Mouse (Mus musculus) spleen, postnatal 14 days (tissue): ENCODE data around the gene Hmgcs1.
A peak's percentile ranks its signal among the peaks of the same experiment; 100 is the strongest.

Source experiments
- DNase-seq, 2 experiments: peaks; one replicate each; pipeline ENCODE4 v3.0.0; 2021 to 2022; ENCODE audit warnings: low spot score in 2 of 2

Gene Hmgcs1

DNA sequence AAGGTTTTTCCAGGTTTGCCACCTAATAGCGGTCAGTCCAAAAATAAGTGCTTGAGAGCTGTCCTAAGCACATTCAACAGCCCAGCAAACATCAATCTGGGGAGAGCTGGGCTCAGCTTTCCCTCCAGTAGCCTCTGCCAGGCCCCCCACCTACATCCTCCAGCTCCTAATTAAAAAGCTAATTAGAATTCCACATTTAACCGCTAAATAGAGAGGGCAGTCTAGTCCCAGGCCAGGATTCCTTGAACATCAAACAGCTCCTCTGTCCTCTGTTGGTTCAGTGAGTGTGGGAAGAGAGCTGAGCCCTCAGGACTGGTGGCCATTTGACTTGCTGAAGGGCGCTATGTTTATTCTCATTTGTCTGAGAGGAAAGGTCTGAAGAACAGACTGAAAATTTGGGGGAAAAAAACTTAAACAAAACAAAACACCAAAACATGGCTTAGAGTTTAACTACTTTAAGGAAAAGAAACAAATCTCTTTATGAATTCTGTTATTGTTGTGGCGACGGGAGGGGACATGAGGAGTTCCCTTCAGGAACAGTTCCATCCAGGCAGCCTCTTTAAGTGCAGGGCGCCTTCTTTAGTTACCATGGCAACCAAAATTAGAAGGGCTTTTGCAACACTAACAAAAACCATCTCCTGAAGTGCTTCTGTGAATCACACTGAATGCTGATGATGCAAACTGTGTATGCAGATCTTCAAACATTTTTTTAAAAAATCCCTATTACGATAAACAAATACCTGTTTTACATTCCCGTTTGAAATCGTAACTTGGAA is 63.9 kb downstream of the Hmgcs1 start:
- no peak for DNase-seq

DNA sequence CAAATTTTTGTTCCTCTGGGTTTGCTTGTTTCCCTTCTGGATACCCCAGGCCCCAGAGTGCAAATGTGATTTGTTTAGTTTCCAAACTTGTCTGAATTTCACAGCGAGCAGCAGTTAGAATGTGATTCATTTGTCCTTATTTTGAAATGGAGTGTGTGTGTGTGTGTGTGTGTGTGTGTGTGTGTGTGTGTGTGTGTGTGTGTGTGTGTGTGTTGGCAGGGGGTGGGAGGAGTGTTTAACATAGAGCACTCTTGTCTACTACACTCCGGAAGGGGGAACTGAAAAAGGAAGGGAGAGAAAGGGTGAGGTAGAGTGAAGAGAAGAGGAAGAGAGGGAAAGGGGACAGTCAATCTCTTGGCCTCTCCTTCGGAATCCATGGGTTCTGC is 64.4 kb downstream of the Hmgcs1 start:
- DNase-seq, result no peak

DNA sequence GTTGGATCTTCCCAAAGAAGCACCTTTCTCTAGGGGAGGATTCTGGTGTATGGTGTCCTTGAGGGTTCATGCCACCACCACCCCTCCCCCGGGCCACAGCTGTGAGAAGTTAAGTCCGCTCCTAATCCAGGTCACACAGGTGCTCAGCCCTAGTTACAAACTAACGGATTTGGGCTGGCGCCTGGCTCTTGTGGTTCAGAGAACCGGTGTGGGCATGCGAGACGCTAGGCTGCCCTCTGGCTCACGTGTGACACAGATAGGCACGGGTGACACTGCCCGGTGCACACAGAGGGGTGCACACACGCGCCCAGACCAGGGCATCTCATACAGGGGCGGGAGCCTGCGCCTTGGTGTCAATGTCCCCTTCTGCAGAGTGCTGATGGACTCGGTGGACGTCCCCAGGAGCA is 65.0 kb downstream of the Hmgcs1 start:
- no peak for DNase-seq

DNA sequence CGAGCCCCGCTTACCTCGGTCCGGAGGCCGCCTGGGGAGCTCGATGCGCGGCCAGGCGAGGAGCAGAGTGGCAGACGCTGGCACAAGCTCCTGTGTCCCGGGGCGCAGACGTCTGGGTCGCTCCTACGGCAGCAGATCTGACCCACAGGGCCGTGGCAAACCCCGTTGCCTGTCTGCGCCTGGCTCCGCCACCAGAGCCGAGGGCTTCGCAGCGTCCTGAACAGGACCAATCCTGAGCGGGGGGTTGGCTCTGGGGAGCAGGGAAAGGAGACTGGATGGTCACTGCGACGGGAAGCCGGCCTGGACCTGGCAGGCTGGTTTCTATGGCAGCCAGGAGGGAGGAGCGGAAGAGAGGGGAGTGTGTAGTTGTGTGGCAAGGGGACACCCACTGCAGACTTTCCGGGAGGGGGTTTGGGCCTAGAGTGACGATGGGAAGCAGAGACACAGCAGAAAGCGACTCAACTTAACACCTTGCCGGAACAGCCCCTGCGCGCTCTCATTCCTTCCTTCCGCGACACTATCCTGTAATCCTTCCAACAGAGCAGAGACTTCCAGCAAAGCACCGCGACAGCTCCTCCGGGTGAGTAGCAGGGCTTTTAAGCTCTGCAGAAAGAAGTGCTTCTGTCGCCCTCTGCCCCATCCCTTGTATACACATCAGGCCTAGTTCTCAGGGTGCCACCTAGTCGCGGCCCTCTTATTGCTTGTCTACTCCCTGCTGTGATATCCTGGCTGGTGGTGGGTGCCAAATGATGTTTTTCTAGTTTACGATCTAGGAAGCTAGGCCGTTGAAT is 65.7 kb downstream of the Hmgcs1 start, which contains the start of gene Nim1k:
Gene Nim1k (minus strand): TSS at position 202 of the 791 bp plus-strand sequence.
- peak in 1 of 2 experiments; percentile 13 for DNase-seq

DNA sequence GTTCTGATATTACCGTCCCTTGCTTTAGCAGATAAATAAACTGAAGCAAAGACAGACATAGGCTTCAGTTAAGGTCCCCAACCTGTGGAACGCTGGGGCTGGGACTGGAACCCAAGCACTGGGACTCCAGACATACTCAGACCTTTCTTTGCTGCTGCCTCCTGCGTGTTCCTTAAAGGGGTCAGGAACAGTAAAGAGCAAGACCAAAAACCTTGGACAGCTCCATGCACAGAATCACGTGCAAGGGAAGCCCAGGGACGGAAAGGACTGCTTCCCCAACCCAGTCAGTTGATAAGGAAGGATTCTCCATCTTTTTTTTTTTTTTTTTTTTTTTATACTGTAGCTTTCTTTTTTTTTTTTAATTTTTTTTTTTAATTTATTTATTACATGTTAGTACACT is 66.7 kb downstream of the Hmgcs1 start:
- no peak for DNase-seq
